ENCODE assay signal across 21 mouse cellular contexts in the genomic region with DNA sequence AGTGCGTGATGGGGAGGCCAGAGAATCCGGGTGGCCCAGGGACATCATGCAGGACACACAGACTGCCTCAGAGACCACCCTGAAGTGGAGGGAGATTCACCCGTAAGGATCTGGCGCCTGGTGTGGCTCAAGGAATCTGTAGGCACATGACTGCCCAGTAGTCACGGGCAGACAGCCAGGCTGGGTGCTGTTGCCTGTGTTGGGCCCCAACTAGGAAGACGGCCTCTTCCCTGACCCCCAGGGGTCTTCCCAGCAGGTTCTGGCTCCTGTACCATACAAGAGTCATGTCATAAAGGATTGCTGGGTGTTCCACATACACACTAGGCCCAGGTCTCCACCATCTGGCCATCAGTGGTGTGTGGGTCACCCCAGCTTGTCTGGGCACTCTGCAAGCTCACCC. TPM values are rescaled to one million over a fixed set of nuclear protein-coding genes. Genes with fewer than 3 reads are reported as not detected.
DNase-seq lines count a peak whose midpoint lies in the region; ATAC-seq and TF ChIP-seq lines count a peak whose summit lies in the region.
"Had no signal": no experiment of that assay in that cellular context is flagged by ENCODE, and none has a peak within 500 bp of the region (broad histone marks: within the 10 kb centered on the region; RNA-seq: fewer than 3 reads in every experiment).

No protein-coding gene starts in this region.

- peaks cover 21% of the 10 kb centered on the region for H3K27me3 ChIP-seq in hindbrain, embryonic 16.5 days (replicated peaks; ENCODE audit: control insufficient read depth, insufficient read depth, low read length)
- H3K27me3 ChIP-seq in hindbrain, embryonic 12.5 days, result peaks cover 77% of the 10 kb centered on the region
- peaks cover 53% of the 10 kb centered on the region for H3K27me3 ChIP-seq in midbrain, postnatal 0 days (ENCODE audit: insufficient read depth, low read length)
- peaks cover 10% of the 10 kb centered on the region for H3K27me3 ChIP-seq in thymus, adult 2 months (ENCODE audit: control insufficient read depth, insufficient read depth, low read length)

- 60% methylated on average over 6 of the region's 6 CpGs for WGBS in hindbrain, embryonic 16.5 days
- 65% methylated on average over 6 of the region's 6 CpGs for WGBS in hindbrain, embryonic 12.5 days
- WGBS in midbrain, postnatal 0 days, result 54% methylated on average over 6 of the region's 6 CpGs
- 83% methylated on average over 6 of the region's 6 CpGs for WGBS in thymus, adult 2 months

- TF ChIP-seq CTCF in midbrain, postnatal 0 days (IDR thresholded peaks at IDR 0.05), result no peak
- TF ChIP-seq CTCF in thymus, adult 2 months (IDR thresholded peaks at IDR 0.05; ENCODE audit: borderline replicate concordance, control insufficient read depth, extremely low read depth, insufficient read depth, low read length, poor library complexity), result no peak

- no peak overlapping the region for H3K27ac ChIP-seq in hindbrain, embryonic 16.5 days (ENCODE audit: low read depth, low read length)
- H3K27ac ChIP-seq in hindbrain, embryonic 12.5 days, result no peak overlapping the region
- no peak overlapping the region for H3K27ac ChIP-seq in midbrain, postnatal 0 days (ENCODE audit: low read depth, low read length)
- no peak overlapping the region for H3K27ac ChIP-seq in thymus, adult 2 months (ENCODE audit: control insufficient read depth, insufficient read depth, low read length)
- H3K27ac ChIP-seq: forebrain, embryonic 13.5 days; heart, adult 2 months; heart, embryonic 13.5 days had no signal

- H3K9ac ChIP-seq in hindbrain, embryonic 16.5 days (ENCODE audit: low read depth, low read length), result no peak overlapping the region
- H3K9ac ChIP-seq in hindbrain, embryonic 12.5 days, result no peak overlapping the region
- H3K9ac ChIP-seq in midbrain, postnatal 0 days (replicated peaks; ENCODE audit: low read length, poor library complexity, severe bottlenecking), result no peak overlapping the region
- H3K9ac ChIP-seq: forebrain, embryonic 13.5 days; heart, embryonic 13.5 days had no signal

- H3K4me2 ChIP-seq in hindbrain, embryonic 16.5 days (ENCODE audit: low read length), result peak overlapping the region; percentile 6
- H3K4me2 ChIP-seq in hindbrain, embryonic 12.5 days (replicated peaks), result no peak overlapping the region
- H3K4me2 ChIP-seq in midbrain, postnatal 0 days (ENCODE audit: low read depth, low read length, poor library complexity, severe bottlenecking), result peak overlapping the region; percentile 91
- H3K4me2 ChIP-seq: forebrain, embryonic 13.5 days; heart, embryonic 13.5 days had no signal

- H3K36me3 ChIP-seq in hindbrain, embryonic 16.5 days (ENCODE audit: control insufficient read depth, insufficient read depth, low read length), result no peaks in the 10 kb centered on the region
- no peaks in the 10 kb centered on the region for H3K36me3 ChIP-seq in hindbrain, embryonic 12.5 days
- H3K36me3 ChIP-seq in midbrain, postnatal 0 days (ENCODE audit: insufficient read depth, low read length), result no peaks in the 10 kb centered on the region
- no peaks in the 10 kb centered on the region for H3K36me3 ChIP-seq in thymus, adult 2 months (ENCODE audit: control insufficient read depth, insufficient read depth, low read length)
- H3K36me3 ChIP-seq: heart, embryonic 13.5 days had no signal

- TF ChIP-seq POLR2A in thymus, adult 2 months (IDR thresholded peaks at IDR 0.05; ENCODE audit: control insufficient read depth, extremely low read depth, insufficient read depth, low read length, poor library complexity), result no peak

- H3K4me1 ChIP-seq in hindbrain, embryonic 16.5 days (ENCODE audit: control insufficient read depth, insufficient read depth, low read depth, low read length), result peaks cover 20% of the 10 kb centered on the region
- peaks cover 15% of the 10 kb centered on the region for H3K4me1 ChIP-seq in hindbrain, embryonic 12.5 days
- peaks cover 7% of the 10 kb centered on the region; the same call in 1 of the 2 replicates for H3K4me1 ChIP-seq in midbrain, postnatal 0 days (ENCODE audit: insufficient read depth, low read length)
- H3K4me1 ChIP-seq in thymus, adult 2 months (replicated peaks; ENCODE audit: control insufficient read depth, insufficient read depth, low read length), result no peaks in the 10 kb centered on the region

- DNase-seq in cerebellum, adult 11-12 months, result peak; percentile 56
- no peak for DNase-seq in cerebellum, adult 11 months
- DNase-seq in cerebellum, postnatal 36 days, result peak; percentile 24 to 26
- DNase-seq in midbrain, postnatal 0 days (ENCODE audit: low spot score), result no peak
- no peak for DNase-seq in thymus, adult 2 months
- DNase-seq: adrenal gland, adult 8-10 months; gastrocnemius, postnatal 36 days; heart, adult 2 months; heart, postnatal 14 days; kidney, adult 18-20 months; lung, postnatal 10 days; retina, postnatal 1 day; thymus, postnatal 25 days had no signal

- no peak overlapping the region for H3K4me3 ChIP-seq in hindbrain, embryonic 16.5 days (ENCODE audit: low read length)
- H3K4me3 ChIP-seq in hindbrain, embryonic 12.5 days, result no peak overlapping the region
- peak overlapping the region; percentile 15 for H3K4me3 ChIP-seq in midbrain, postnatal 0 days (ENCODE audit: low read depth, low read length)
- H3K4me3 ChIP-seq in thymus, adult 2 months (ENCODE audit: control insufficient read depth, insufficient read depth, low read length), result no peak overlapping the region
- H3K4me3 ChIP-seq: forebrain, embryonic 13.5 days; heart, adult 2 months; heart, embryonic 13.5 days had no signal

- no peaks in the 10 kb centered on the region for H3K9me3 ChIP-seq in hindbrain, embryonic 16.5 days (ENCODE audit: control insufficient read depth, low read length)
- no peaks in the 10 kb centered on the region for H3K9me3 ChIP-seq in hindbrain, embryonic 12.5 days (replicated peaks)
- no peaks in the 10 kb centered on the region for H3K9me3 ChIP-seq in midbrain, postnatal 0 days (ENCODE audit: low read length)
- H3K9me3 ChIP-seq: forebrain, embryonic 13.5 days; heart, embryonic 13.5 days had no signal

- no peak for ATAC-seq in hindbrain, embryonic 16.5 days
- no peak for ATAC-seq in hindbrain, embryonic 12.5 days (ENCODE audit: low FRiP score)
- ATAC-seq in midbrain, postnatal 0 days (ENCODE audit: low FRiP score), result no peak
- ATAC-seq: activated CD4-positive, CD25-positive, alpha-beta regulatory T cell, adult 4 months; forebrain, embryonic 13.5 days; inflammation-experienced regulatory T-cells, adult 6 months had no signal

RNA-seq across cellular contexts. Expression of a gene that starts 2.1 kb away (rescaled TPM):
- 8.8 and 14.0 TPM in 2 replicates for polyA plus RNA-seq in hindbrain, embryonic 16.5 days (2015; fragmentation: Nextera tagmentation; extraction: Ambion mirVana)
- polyA plus RNA-seq in hindbrain, embryonic 12.5 days (2016; fragmentation: Nextera tagmentation; extraction: Ambion mirVana), result 2.2 and 2.8 TPM in 2 replicates
- total RNA-seq in midbrain, postnatal 0 days (2014; rRNA removed), result 49.9 and 51.1 TPM in 2 replicates
- polyA plus RNA-seq in midbrain, postnatal 0 days (2015; fragmentation: Nextera tagmentation; extraction: Ambion mirVana), result 17.3 and 18.3 TPM in 2 replicates
- polyA plus RNA-seq in thymus, adult 2 months (2012; rRNA removed), result 0.24 and 0.38 TPM in 2 replicates
- total RNA-seq: gastrocnemius, adult 18-20 months; gastrocnemius, postnatal 36 days; heart, adult 2 months; heart, postnatal 14 days; liver, adult 2 months had no signal
- polyA plus RNA-seq: activated CD4-positive, CD25-positive, alpha-beta regulatory T cell, adult 4 months; liver, adult 2 months had no signal

RNA-seq across cellular contexts. Expression of a gene that starts 56.0 kb away (rescaled TPM):
- 34.0 and 36.8 TPM in 2 replicates for polyA plus RNA-seq in hindbrain, embryonic 16.5 days (2015; fragmentation: Nextera tagmentation; extraction: Ambion mirVana)
- polyA plus RNA-seq in hindbrain, embryonic 12.5 days (2016; fragmentation: Nextera tagmentation; extraction: Ambion mirVana), result 14.6 and 17.8 TPM in 2 replicates
- total RNA-seq in midbrain, postnatal 0 days (2014; rRNA removed), result 48.5 and 48.8 TPM in 2 replicates
- polyA plus RNA-seq in midbrain, postnatal 0 days (2015; fragmentation: Nextera tagmentation; extraction: Ambion mirVana), result 38.8 and 44.4 TPM in 2 replicates
- 187 and 258 TPM in 2 replicates for polyA plus RNA-seq in thymus, adult 2 months (2012; rRNA removed)

Comparison
In these comparisons a context has a peak if more than half of its experiments do, and no peak if none do; other contexts are left out.
1. DNase-seq: peak in cerebellum, adult 11-12 months (single experiment) and cerebellum, postnatal 36 days (2 of 2); none in cerebellum, adult 11 months (single experiment), midbrain, postnatal 0 days (single experiment) and thymus, adult 2 months (single experiment).